Mouse (Mus musculus): ENCODE results near the gene Kif16b.

GRCm38 (mm10) chr2:142648023-142648453, 253.3 kb downstream of the Kif16b start:
- TF ChIP-seq TAL1 (conservative IDR thresholded peaks at IDR 0.05; ENCODE audit: low read depth, low read length) = no peak
- no peak for TF ChIP-seq CTCF (IDR thresholded peaks at IDR 0.05; ENCODE audit: low read depth, low read length)
- no peak for TF ChIP-seq POLR2AphosphoS5 (IDR thresholded peaks at IDR 0.05; ENCODE audit: insufficient replicate concordance, low read depth, low read length)
- TF ChIP-seq GATA1 (IDR thresholded peaks at IDR 0.05; ENCODE audit: borderline replicate concordance, low read length) = no peak

Measured in G1E (cell line).